Mouse (Mus musculus) activated CD4-positive, CD25-positive, alpha-beta regulatory T cell, adult 4 months (primary cell): ENCODE measurements around the gene Glrx. TPM values are rescaled to one million over a fixed set of nuclear protein-coding genes. Genes with fewer than 3 reads are reported as not detected.
A peak's percentile ranks its signal among the peaks of the same experiment; 100 is the strongest.
"Not testable (repeated sequence)": the region's sequence is repeated elsewhere in the genome, so short reads cannot be mapped to it uniquely, and the experiment has no call there.

Experiments
- ATAC-seq: one replicate; pipeline ENCODE4 v1.8.0; 2017
- polyA plus RNA-seq, 2 experiments: library from polyadenylated mRNA; unstranded; fragments of 100-300 nt; shearing (Covaris generic); gene quantifications; one replicate each; pipeline ENCODE4 v1.2.1; 2017

Gene Glrx
- polyA plus RNA-seq, 2 experiments from 2014 or later: 318 to 351 TPM

GRCm38 (mm10) chr13:75835461-75835860 is 4.2 kb upstream of the Glrx start:
- no peak for ATAC-seq

GRCm38 (mm10) chr13:75838506-75838905 is 1.2 kb upstream of the Glrx start:
- ATAC-seq: no peak

GRCm38 (mm10) chr13:75840752-75841285 is 1.2 kb downstream of the Glrx start:
- no peak for ATAC-seq

GRCm38 (mm10) chr13:75841950-75842349 is 2.3 kb downstream of the Glrx start:
- no peak for ATAC-seq

GRCm38 (mm10) chr13:75843331-75843730 is 3.7 kb downstream of the Glrx start:
- ATAC-seq: no peak

- ATAC-seq: no peak
Observed at GRCm38 (mm10) chr13:75843993-75844683, 4.5 kb downstream of the Glrx start.

GRCm38 (mm10) chr13:75844833-75845518 is 5.3 kb downstream of the Glrx start:
- ATAC-seq: no peak

- ATAC-seq: peak; percentile 59
Observed at GRCm38 (mm10) chr13:75845519-75846166, 6.0 kb downstream of the Glrx start.

GRCm38 (mm10) chr13:75847027-75847426 is 7.4 kb downstream of the Glrx start:
- no peak for ATAC-seq

- peak; percentile 59 for ATAC-seq
Observed at GRCm38 (mm10) chr13:75852027-75852426, 12.4 kb downstream of the Glrx start.

- no peak for ATAC-seq
Observed at GRCm38 (mm10) chr13:75853118-75853517, 13.4 kb downstream of the Glrx start.

- ATAC-seq: no peak
Observed at GRCm38 (mm10) chr13:75859264-75859844, 19.7 kb downstream of the Glrx start.

GRCm38 (mm10) chr13:75865486-75866184 is 26.0 kb downstream of the Glrx start:
- ATAC-seq: no peak

- no peak for ATAC-seq
Observed at GRCm38 (mm10) chr13:75867876-75868275, 28.2 kb downstream of the Glrx start.

- no peak for ATAC-seq
Observed at GRCm38 (mm10) chr13:75874608-75875376, 35.1 kb downstream of the Glrx start.

- ATAC-seq: not testable (repeated sequence)
Observed at GRCm38 (mm10) chr13:75876188-75876587, 36.5 kb downstream of the Glrx start.

GRCm38 (mm10) chr13:75876592-75876991 is 36.9 kb downstream of the Glrx start:
- no peak for ATAC-seq

GRCm38 (mm10) chr13:75877907-75878306 is 38.2 kb downstream of the Glrx start:
- peak; percentile 80 for ATAC-seq

- no peak for ATAC-seq
Observed at GRCm38 (mm10) chr13:75879756-75880155, 40.1 kb downstream of the Glrx start.

GRCm38 (mm10) chr13:75880501-75880900 is 40.8 kb downstream of the Glrx start:
- ATAC-seq: no peak

GRCm38 (mm10) chr13:75883792-75884191 is 44.1 kb downstream of the Glrx start:
- no peak for ATAC-seq

- no peak for ATAC-seq
Observed at GRCm38 (mm10) chr13:75891868-75892267, 52.2 kb downstream of the Glrx start.
